Mouse (Mus musculus) testis, adult 2 months (tissue): Measurements from ENCODE around the gene Fam234b.

Experiments
- CTCF ChIP-seq: fragments of 200-500 bp; IDR thresholded peaks from 2 replicates; pipeline ENCODE4 v1.5.1; 2012; ENCODE audit warnings: low read depth, mild to moderate bottlenecking, inconsistent platforms, low read length, moderate library complexity; ENCODE audit not compliant: control insufficient read depth, insufficient read depth, insufficient replicate concordance
- POLR2A ChIP-seq: fragments of 200-500 bp; IDR thresholded peaks from 2 replicates; pipeline ENCODE4 v1.6.1; 2012; ENCODE audit warnings: low read depth, mild to moderate bottlenecking, inconsistent platforms, low read length, moderate library complexity; ENCODE audit not compliant: control insufficient read depth

- no peak for TF ChIP-seq POLR2A
- TF ChIP-seq CTCF: no peak
Measured at GRCm38 (mm10) chr6:135194907-135195306, 2.9 kb upstream of the Fam234b start.
